Mouse (Mus musculus): ENCODE data around the gene Depdc7. TPM values are rescaled to one million over a fixed set of nuclear protein-coding genes. Genes with fewer than 3 reads are reported as not detected.
A peak's percentile ranks its signal among the peaks of the same experiment; 100 is the strongest.

Depdc7 gene
- total RNA-seq (2021), result 1 to 10 TPM in 1 of 2 experiments, under 1 TPM in 1; 0.89 to 1.4 TPM
- 0.82 and 0.86 TPM in 2 replicates for polyA plus RNA-seq (2012; rRNA removed)
- long read RNA-seq, partial matches to known transcripts, result 0 of 1 reads
- long read RNA-seq, other reads (novel, unspliced or antisense), result 0 of 1 reads

GRCm38 (mm10) chr2:104742741-104743064, at the start of gene Depdc7:
Depdc7 (minus strand) TSS chr2:104742878.
- Histone ChIP-seq H3K79me2 (replicated peaks; ENCODE audit: control insufficient read depth, insufficient read depth, low read length) (no peaks in the 10 kb centered on the region), H3K4me1 (ENCODE audit: control insufficient read depth, insufficient read depth, low read length) (no peaks in the 10 kb centered on the region), H3K36me3 (ENCODE audit: control insufficient read depth, insufficient read depth, low read length) (no peaks in the 10 kb centered on the region), H3K27ac (peak within 1 kb of the TSS; percentile 51; the same call in 1 of the 2 replicates), H3K9ac (ENCODE audit: low read depth, low read length) (peak within 1 kb of the TSS; percentile 91), H3K4me3 (peak within 1 kb of the TSS; percentile 72), H3K27me3 (ENCODE audit: control insufficient read depth, insufficient read depth, low read length) (no peaks in the 10 kb centered on the region)
- under 1% methylated on average over 31 of the region's 31 CpGs for WGBS
- peak; percentile 92 to 93 for DNase-seq
- TF ChIP-seq POLR2A (IDR thresholded peaks at IDR 0.05; ENCODE audit: insufficient read depth, low read depth, low read length) (peak; percentile 29; the same call in 1 of the 2 replicates), EP300 (IDR thresholded peaks at IDR 0.05; ENCODE audit: insufficient read depth, low read depth, low read length) (no peak)
- intact Hi-C loops (cut with DNase I), result no loop called here

GRCm38 (mm10) chr2:104774763-104775162, 32.1 kb upstream of the Depdc7 start:
- 88% methylated on average over 1 of the region's 1 CpGs for WGBS
- Histone ChIP-seq H3K4me1 (ENCODE audit: control insufficient read depth, insufficient read depth, low read length) (no peaks in the 10 kb centered on the region), H3K27ac (no peak overlapping the region), H3K27me3 (ENCODE audit: control insufficient read depth, insufficient read depth, low read length) (no peaks in the 10 kb centered on the region), H3K79me2 (replicated peaks; ENCODE audit: control insufficient read depth, insufficient read depth, low read length) (no peaks in the 10 kb centered on the region), H3K9ac (ENCODE audit: low read depth, low read length) (no peak overlapping the region), H3K36me3 (ENCODE audit: control insufficient read depth, insufficient read depth, low read length) (no peaks in the 10 kb centered on the region), H3K4me3 (no peak overlapping the region)
- intact Hi-C loops (cut with DNase I), result loop anchor here (1.0 to 10.0 kb wide), 2 partner anchors 89 to 640 kb away; no protein-coding TSS in a partner anchor
- no peak for DNase-seq
- TF ChIP-seq CTCF (IDR thresholded peaks at IDR 0.05) (peak; percentile 78), EP300 (IDR thresholded peaks at IDR 0.05; ENCODE audit: insufficient read depth, low read depth, low read length) (no peak), POLR2A (IDR thresholded peaks at IDR 0.05; ENCODE audit: insufficient read depth, low read depth, low read length) (no peak)

GRCm38 (mm10) chr2:104768697-104769096, 26.0 kb upstream of the Depdc7 start:
- Histone ChIP-seq H3K4me3 (no peak overlapping the region), H3K9ac (ENCODE audit: low read depth, low read length) (no peak overlapping the region), H3K36me3 (ENCODE audit: control insufficient read depth, insufficient read depth, low read length) (no peaks in the 10 kb centered on the region), H3K4me1 (ENCODE audit: control insufficient read depth, insufficient read depth, low read length) (no peaks in the 10 kb centered on the region), H3K27me3 (ENCODE audit: control insufficient read depth, insufficient read depth, low read length) (no peaks in the 10 kb centered on the region), H3K27ac (no peak overlapping the region), H3K79me2 (replicated peaks; ENCODE audit: control insufficient read depth, insufficient read depth, low read length) (no peaks in the 10 kb centered on the region)
- TF ChIP-seq EP300 (IDR thresholded peaks at IDR 0.05; ENCODE audit: insufficient read depth, low read depth, low read length) (no peak), POLR2A (IDR thresholded peaks at IDR 0.05; ENCODE audit: insufficient read depth, low read depth, low read length) (no peak), CTCF (IDR thresholded peaks at IDR 0.05) (no peak)
- WGBS, result 88% methylated on average over 1 of the region's 1 CpGs
- intact Hi-C loops (cut with DNase I), result no loop called here
- no peak for DNase-seq

GRCm38 (mm10) chr2:104764018-104764417, 21.3 kb upstream of the Depdc7 start:
- no peak for DNase-seq
- H3K27ac ChIP-seq, result no peak overlapping the region
- no peaks in the 10 kb centered on the region for H3K79me2 ChIP-seq (replicated peaks; ENCODE audit: control insufficient read depth, insufficient read depth, low read length)
- no peaks in the 10 kb centered on the region for H3K36me3 ChIP-seq (ENCODE audit: control insufficient read depth, insufficient read depth, low read length)
- H3K4me1 ChIP-seq (ENCODE audit: control insufficient read depth, insufficient read depth, low read length), result no peaks in the 10 kb centered on the region
- TF ChIP-seq POLR2A (IDR thresholded peaks at IDR 0.05; ENCODE audit: insufficient read depth, low read depth, low read length), result no peak
- no peak for TF ChIP-seq EP300 (IDR thresholded peaks at IDR 0.05; ENCODE audit: insufficient read depth, low read depth, low read length)
- no peak for TF ChIP-seq CTCF (IDR thresholded peaks at IDR 0.05)
- intact Hi-C loops (cut with DNase I), result no loop called here
- no peaks in the 10 kb centered on the region for H3K27me3 ChIP-seq (ENCODE audit: control insufficient read depth, insufficient read depth, low read length)
- WGBS, result 77% methylated on average over 4 of the region's 4 CpGs
- H3K4me3 ChIP-seq, result no peak overlapping the region
- H3K9ac ChIP-seq (ENCODE audit: low read depth, low read length), result no peak overlapping the region

- TF ChIP-seq CTCF (IDR thresholded peaks at IDR 0.05) (no peak), EP300 (IDR thresholded peaks at IDR 0.05; ENCODE audit: insufficient read depth, low read depth, low read length) (no peak), POLR2A (IDR thresholded peaks at IDR 0.05; ENCODE audit: insufficient read depth, low read depth, low read length) (no peak)
- no peak overlapping the region for H3K27ac ChIP-seq
- WGBS, result 40% methylated on average over 8 of the region's 8 CpGs
- no peak for DNase-seq
- H3K4me3 ChIP-seq, result no peak overlapping the region
- H3K4me1 ChIP-seq (ENCODE audit: control insufficient read depth, insufficient read depth, low read length), result no peaks in the 10 kb centered on the region
- H3K36me3 ChIP-seq (ENCODE audit: control insufficient read depth, insufficient read depth, low read length), result no peaks in the 10 kb centered on the region
- intact Hi-C loops (cut with DNase I), result no loop called here
- no peaks in the 10 kb centered on the region for H3K27me3 ChIP-seq (ENCODE audit: control insufficient read depth, insufficient read depth, low read length)
- H3K9ac ChIP-seq (ENCODE audit: low read depth, low read length), result no peak overlapping the region
- H3K79me2 ChIP-seq (replicated peaks; ENCODE audit: control insufficient read depth, insufficient read depth, low read length), result no peaks in the 10 kb centered on the region
These were observed 20.5 kb upstream of the Depdc7 start for GRCm38 (mm10) chr2:104763134-104763703.

- no peaks in the 10 kb centered on the region for H3K4me1 ChIP-seq (ENCODE audit: control insufficient read depth, insufficient read depth, low read length)
- H3K9ac ChIP-seq (ENCODE audit: low read depth, low read length), result no peak overlapping the region
- H3K79me2 ChIP-seq (replicated peaks; ENCODE audit: control insufficient read depth, insufficient read depth, low read length), result no peaks in the 10 kb centered on the region
- H3K36me3 ChIP-seq (ENCODE audit: control insufficient read depth, insufficient read depth, low read length), result no peaks in the 10 kb centered on the region
- no peak for TF ChIP-seq EP300 (IDR thresholded peaks at IDR 0.05; ENCODE audit: insufficient read depth, low read depth, low read length)
- TF ChIP-seq CTCF (IDR thresholded peaks at IDR 0.05), result peak; percentile 56
- H3K27ac ChIP-seq, result no peak overlapping the region
- no peak overlapping the region for H3K4me3 ChIP-seq
- no peak for DNase-seq
- 62% methylated on average over 3 of the region's 3 CpGs for WGBS
- no peaks in the 10 kb centered on the region for H3K27me3 ChIP-seq (ENCODE audit: control insufficient read depth, insufficient read depth, low read length)
- intact Hi-C loops (cut with DNase I), result loop anchor here (5.0 kb wide), 1 partner anchor 63 kb away; no protein-coding TSS in a partner anchor
These were observed 7.9 kb upstream of the Depdc7 start for GRCm38 (mm10) chr2:104750611-104751010.

Measured in heart, adult 2 months (tissue).